Mouse (Mus musculus): ENCODE data around the gene Mmp8.

Gene Mmp8

GRCm38 (mm10) chr9:7558221-7559017 is at the start of gene Mmp8:
TSS of gene Mmp8 (plus strand) at chr9:7558456.
- DNase-seq (ENCODE audit: low read depth) = no peak

GRCm38 (mm10) chr9:7509619-7510233 is 48.5 kb upstream of the Mmp8 start:
- no peak for DNase-seq (ENCODE audit: low read depth)

- DNase-seq (ENCODE audit: low read depth) = no peak
Observed at GRCm38 (mm10) chr9:7517944-7518571, 40.2 kb upstream of the Mmp8 start.

GRCm38 (mm10) chr9:7526255-7526940 is 31.9 kb upstream of the Mmp8 start:
- DNase-seq (ENCODE audit: low read depth) = no peak

GRCm38 (mm10) chr9:7542763-7543162 is 15.5 kb upstream of the Mmp8 start:
- DNase-seq (ENCODE audit: low read depth) = no peak

GRCm38 (mm10) chr9:7544923-7545457 is 13.3 kb upstream of the Mmp8 start:
- DNase-seq (ENCODE audit: low read depth) = no peak

GRCm38 (mm10) chr9:7545471-7545870 is 12.8 kb upstream of the Mmp8 start:
- DNase-seq (ENCODE audit: low read depth) = peak; percentile 8

- DNase-seq (ENCODE audit: low read depth) = no peak
Observed at GRCm38 (mm10) chr9:7545920-7546319, 12.3 kb upstream of the Mmp8 start.

GRCm38 (mm10) chr9:7551943-7552342 is 6.3 kb upstream of the Mmp8 start:
- DNase-seq (ENCODE audit: low read depth) = no peak

- no peak for DNase-seq (ENCODE audit: low read depth)
Observed at GRCm38 (mm10) chr9:7553536-7553935, 4.7 kb upstream of the Mmp8 start.

GRCm38 (mm10) chr9:7554382-7554781 is 3.9 kb upstream of the Mmp8 start:
- peak; percentile 65 for DNase-seq (ENCODE audit: low read depth)

GRCm38 (mm10) chr9:7560026-7560425 is 1.8 kb downstream of the Mmp8 start:
- DNase-seq (ENCODE audit: low read depth) = no peak

- no peak for DNase-seq (ENCODE audit: low read depth)
Observed at GRCm38 (mm10) chr9:7567376-7567775, 9.1 kb downstream of the Mmp8 start.

GRCm38 (mm10) chr9:7567923-7568322 is 9.7 kb downstream of the Mmp8 start:
- no peak for DNase-seq (ENCODE audit: low read depth)

GRCm38 (mm10) chr9:7570485-7570884 is 12.2 kb downstream of the Mmp8 start:
- no peak for DNase-seq (ENCODE audit: low read depth)

- no peak for DNase-seq (ENCODE audit: low read depth)
Observed at GRCm38 (mm10) chr9:7571162-7571561, 12.9 kb downstream of the Mmp8 start, which contains the start of gene Mmp27. TSS of gene Mmp27 (plus strand) at chr9:7571396.

GRCm38 (mm10) chr9:7572188-7572587 is 13.9 kb downstream of the Mmp8 start:
- no peak for DNase-seq (ENCODE audit: low read depth)

GRCm38 (mm10) chr9:7572663-7573308 is 14.5 kb downstream of the Mmp8 start:
- peak; percentile 37 for DNase-seq (ENCODE audit: low read depth)

GRCm38 (mm10) chr9:7575526-7575925 is 17.3 kb downstream of the Mmp8 start:
- DNase-seq (ENCODE audit: low read depth) = no peak

- no peak for DNase-seq (ENCODE audit: low read depth)
Observed at GRCm38 (mm10) chr9:7577371-7577770, 19.1 kb downstream of the Mmp8 start.

- no peak for DNase-seq (ENCODE audit: low read depth)
Observed at GRCm38 (mm10) chr9:7590063-7590462, 31.8 kb downstream of the Mmp8 start.

All from NIH3T3 (cell line).